Mouse (Mus musculus) C2C12 (cell line): ENCODE results near the gene Olfr191.

Source experiments
- CTCF ChIP-seq: IDR thresholded peaks from one replicate; pipeline ENCODE4 v1.5.1; 2011; ENCODE audit not compliant: control insufficient read depth, insufficient read depth, insufficient read length
- MAX ChIP-seq: IDR thresholded peaks from one replicate; pipeline ENCODE4 v1.6.1; 2011; ENCODE audit warnings: mild to moderate bottlenecking, control low read depth

DNA sequence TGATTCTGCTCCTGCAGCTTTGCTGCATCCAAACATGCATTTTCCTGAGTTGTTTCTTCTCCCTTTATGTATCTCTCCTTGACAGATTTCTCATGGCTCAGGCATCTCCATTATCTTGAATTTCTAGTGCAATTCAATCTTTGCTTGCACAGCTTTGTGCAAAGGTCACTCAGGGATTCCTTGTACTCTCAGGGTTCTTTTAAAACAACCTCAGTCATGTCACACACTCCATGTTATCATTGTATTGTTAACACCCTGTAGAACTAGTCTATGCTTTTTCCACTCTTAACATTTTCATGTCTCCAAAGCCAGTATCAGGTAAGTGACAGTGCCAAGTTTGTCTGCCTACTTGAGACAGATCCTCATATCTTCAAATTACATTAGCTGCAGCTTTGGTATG is 17.9 kb downstream of the Olfr191 start:
- no peak for TF ChIP-seq CTCF
- no peak for TF ChIP-seq MAX
